Mouse (Mus musculus) embryonic facial prominence, embryonic 10.5 days (tissue): Measurements from ENCODE around the gene BC035947. TPM values are rescaled to one million over a fixed set of nuclear protein-coding genes. Genes with fewer than 3 reads are reported as not detected.
"Not testable (repeated sequence)": the region's sequence is repeated elsewhere in the genome, so short reads cannot be mapped to it uniquely, and the experiment has no call there.

Experiments used
- DNase-seq: peaks from one replicate; pipeline ENCODE4 v3.0.0-alpha.2; 2017; ENCODE audit warnings: low spot score
- H3K27ac ChIP-seq: fragments of 300-500 bp; sonication (generic); replicated peaks from 2 replicates; pipeline ENCODE4 v1.5.1; 2016; ENCODE audit warnings: mild to moderate bottlenecking
- H3K27me3 ChIP-seq: fragments of 300-500 bp; sonication (generic); replicated peaks from 2 replicates; pipeline ENCODE4 v1.6.1; 2016; ENCODE audit warnings: low read depth, mild to moderate bottlenecking; ENCODE audit not compliant: poor library complexity, severe bottlenecking
- H3K36me3 ChIP-seq: fragments of 300-500 bp; sonication (generic); replicated peaks from 2 replicates; pipeline ENCODE4 v1.6.1; 2016; ENCODE audit warnings: mild to moderate bottlenecking, moderate library complexity
- H3K4me1 ChIP-seq: fragments of 300-500 bp; sonication (generic); 2 replicates; pipeline ENCODE4 v1.6.1; 2016
- H3K4me3 ChIP-seq: fragments of 300-500 bp; sonication (generic); 2 replicates; pipeline ENCODE4 v1.5.1; 2016; ENCODE audit warnings: mild to moderate bottlenecking, moderate library complexity
- H3K9me3 ChIP-seq: fragments of 300-500 bp; sonication (generic); 2 replicates; pipeline ENCODE4 v1.6.1; 2016; ENCODE audit warnings: mild to moderate bottlenecking
- WGBS: fragments of 180-500 bp; shearing (Covaris S2); methylation state at CpG from one replicate; pipeline ENCODE4 v1.1.7; 2016; 5-methylcytosine and 5-hydroxymethylcytosine counted together
- polyA plus RNA-seq: library from polyadenylated mRNA; unstranded; fragments of >200 nt; fragmentation: Nextera tagmentation; extraction: Ambion mirVana; gene quantifications from 2 replicates; pipeline ENCODE4 v1.2.1, GENCODE M21; 2016

Gene BC035947
- polyA plus RNA-seq, 1 experiment from 2014 or later: 0.54 TPM

DNA sequence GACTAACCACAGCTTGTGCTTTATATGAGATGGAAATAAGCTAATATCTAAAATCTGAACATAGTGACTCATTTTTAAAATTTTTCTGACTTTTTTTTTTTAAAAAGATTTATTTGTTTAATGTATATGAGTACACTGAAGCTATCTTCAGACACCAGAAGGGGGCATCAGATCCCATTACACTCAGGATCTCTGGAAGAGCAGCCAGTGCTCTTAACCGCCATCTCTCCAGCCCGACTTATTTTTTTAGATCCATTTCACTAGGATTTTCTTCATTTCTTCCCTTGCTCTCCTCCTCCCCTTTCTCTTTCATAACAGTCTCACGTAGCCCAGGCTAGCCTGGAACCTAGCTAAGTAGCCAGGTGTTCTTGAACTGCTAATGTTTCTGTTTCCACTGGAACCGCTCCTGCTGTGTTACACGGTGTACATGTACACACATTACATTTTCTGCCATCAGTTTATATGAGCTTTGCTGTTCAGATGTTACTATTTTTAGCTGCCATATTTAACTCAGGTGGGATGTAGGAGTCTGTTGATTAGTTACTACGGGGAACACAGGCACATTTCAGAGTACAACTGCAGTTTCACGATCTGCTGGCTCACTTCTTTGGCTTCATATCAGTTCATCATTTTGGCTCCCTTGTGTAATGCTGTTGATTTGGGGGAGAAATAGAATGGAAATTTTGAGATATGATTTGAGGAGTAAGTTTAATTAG, 18.7 kb upstream of the BC035947 start:
- Histone ChIP-seq H3K4me3 (no peak overlapping the region), H3K27ac (no peak overlapping the region), H3K27me3 (no peaks in the 10 kb centered on the region), H3K9me3 (no peaks in the 10 kb centered on the region), H3K4me1 (0 out of 2 replicates have a peak, but pooled peaks cover 5% of the 10 kb centered on the region), H3K36me3 (no peaks in the 10 kb centered on the region)
- DNase-seq: no peak
- WGBS: 80% methylated on average over 7 of the region's 7 CpGs

DNA sequence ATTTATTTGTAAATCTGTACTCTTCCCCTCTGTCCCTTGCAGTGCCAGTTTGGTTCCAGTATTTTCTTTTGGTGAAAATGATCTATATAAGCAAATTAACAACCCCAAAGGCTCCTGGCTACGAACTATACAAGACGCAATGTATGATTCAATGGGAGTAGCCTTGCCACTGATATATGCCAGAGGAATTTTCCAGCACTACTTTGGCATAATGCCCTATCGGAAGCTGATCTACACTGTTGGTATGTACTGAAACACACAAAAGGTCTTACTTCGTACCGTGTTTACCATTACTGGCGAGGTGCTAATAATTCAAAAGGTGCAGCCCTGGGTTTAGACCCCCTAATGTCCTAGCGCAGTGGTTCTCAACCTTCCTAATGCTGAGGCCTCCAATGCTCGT, 17.1 kb upstream of the BC035947 start:
- H3K4me1 ChIP-seq: 0 out of 2 replicates have a peak, but pooled peaks cover 5% of the 10 kb centered on the region
- H3K4me3 ChIP-seq: no peak overlapping the region
- no peak overlapping the region for H3K27ac ChIP-seq
- no peaks in the 10 kb centered on the region for H3K9me3 ChIP-seq
- no peaks in the 10 kb centered on the region for H3K36me3 ChIP-seq
- DNase-seq: no peak
- 93% methylated on average over 8 of the region's 8 CpGs for WGBS
- no peaks in the 10 kb centered on the region for H3K27me3 ChIP-seq

DNA sequence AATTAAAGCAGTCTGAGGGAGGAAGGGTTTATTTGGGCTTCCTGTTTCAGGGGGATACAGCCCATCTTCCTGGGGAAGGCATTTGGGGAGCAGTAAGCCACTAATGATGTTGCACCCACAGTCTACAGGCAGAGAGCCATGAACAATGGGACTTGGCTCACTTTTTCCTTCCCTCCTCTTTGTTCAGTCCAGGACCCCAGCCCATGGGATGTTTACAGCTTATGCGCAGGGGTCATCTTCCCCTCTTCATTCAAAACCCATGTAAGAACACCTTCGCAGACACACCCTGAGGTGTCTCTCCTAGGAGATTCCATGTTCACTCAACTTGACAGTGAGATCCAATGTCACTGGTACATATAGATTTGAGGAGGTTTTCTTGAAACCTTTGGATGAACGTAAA, 16.4 kb upstream of the BC035947 start:
- H3K27ac ChIP-seq: no peak overlapping the region
- H3K4me3 ChIP-seq: no peak overlapping the region
- no peaks in the 10 kb centered on the region for H3K36me3 ChIP-seq
- H3K27me3 ChIP-seq: no peaks in the 10 kb centered on the region
- 93% methylated on average over 3 of the region's 3 CpGs for WGBS
- H3K9me3 ChIP-seq: no peaks in the 10 kb centered on the region
- 0 out of 2 replicates have a peak, but pooled peaks cover 5% of the 10 kb centered on the region for H3K4me1 ChIP-seq
- DNase-seq: no peak

DNA sequence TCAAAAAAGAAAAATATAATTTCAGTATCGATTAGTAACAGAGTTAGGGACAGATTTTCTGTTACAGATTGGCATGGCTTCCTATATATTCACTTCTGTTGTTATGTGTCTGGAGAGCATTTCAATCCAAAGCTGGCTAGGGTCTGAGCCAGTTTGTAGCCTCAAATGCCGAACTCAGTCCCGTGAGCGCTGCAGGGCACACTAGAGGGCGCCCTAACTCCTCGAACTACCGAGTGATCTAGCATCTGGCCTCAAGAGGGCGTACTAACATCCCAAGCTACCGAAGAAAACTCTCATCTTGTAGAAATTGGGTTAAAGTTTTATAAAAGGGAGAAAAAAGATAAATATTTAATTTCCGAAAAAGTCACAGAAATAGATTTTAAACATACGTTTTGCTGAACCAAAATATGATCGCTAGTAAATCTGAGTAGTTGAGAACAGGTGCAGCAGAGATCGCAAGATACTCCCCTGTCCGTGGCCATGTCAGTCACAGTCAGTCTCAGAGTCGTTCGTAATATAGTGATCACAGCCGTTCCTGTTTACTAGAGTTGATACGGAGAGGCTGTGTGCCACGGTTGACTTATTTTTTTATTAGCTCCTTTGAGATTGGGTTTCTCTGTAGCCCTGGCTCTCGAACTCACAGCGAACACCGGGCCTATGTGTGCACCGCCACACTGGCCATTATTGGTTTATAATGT, 13.4 kb upstream of the BC035947 start:
- WGBS: 52% methylated on average over 23 of the region's 23 CpGs
- no peak overlapping the region for H3K4me3 ChIP-seq

DNA sequence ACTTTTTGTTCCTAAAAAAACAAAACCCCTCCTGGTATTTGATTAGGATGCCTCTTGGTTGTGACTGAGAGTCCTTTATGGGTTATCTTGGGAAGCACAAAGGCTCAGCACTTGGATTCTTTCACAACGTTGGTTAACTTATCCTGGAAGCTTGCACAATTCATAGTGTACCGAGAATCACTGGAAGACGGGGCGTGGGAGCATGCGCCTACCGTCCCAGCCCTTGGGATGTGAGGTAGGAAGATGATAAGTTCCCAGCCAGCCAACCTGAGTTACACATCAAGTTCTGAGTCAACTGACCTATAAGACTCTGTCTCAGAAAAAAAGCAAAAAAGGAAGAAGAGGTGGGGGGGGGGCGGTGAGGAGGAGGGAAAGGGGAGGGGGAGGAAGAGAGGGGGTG, 6.9 kb upstream of the BC035947 start:
- no peak overlapping the region for H3K4me3 ChIP-seq
- no peaks in the 10 kb centered on the region for H3K27me3 ChIP-seq
- H3K4me1 ChIP-seq: peaks cover 4% of the 10 kb centered on the region; the same call in 1 of the 2 replicates
- 90% methylated on average over 7 of the region's 7 CpGs for WGBS
- no peak for DNase-seq
- no peaks in the 10 kb centered on the region for H3K36me3 ChIP-seq
- H3K9me3 ChIP-seq: no peaks in the 10 kb centered on the region
- H3K27ac ChIP-seq: no peak overlapping the region

More for the DNA sequence above, 13.4 kb upstream of the BC035947 start:
- peak; percentile 68 for DNase-seq
- Histone ChIP-seq H3K27me3 (no peaks in the 10 kb centered on the region), H3K36me3 (no peaks in the 10 kb centered on the region), H3K9me3 (no peaks in the 10 kb centered on the region), H3K4me1 (0 out of 2 replicates have a peak, but pooled peaks cover 5% of the 10 kb centered on the region), H3K27ac (no peak overlapping the region)

DNA sequence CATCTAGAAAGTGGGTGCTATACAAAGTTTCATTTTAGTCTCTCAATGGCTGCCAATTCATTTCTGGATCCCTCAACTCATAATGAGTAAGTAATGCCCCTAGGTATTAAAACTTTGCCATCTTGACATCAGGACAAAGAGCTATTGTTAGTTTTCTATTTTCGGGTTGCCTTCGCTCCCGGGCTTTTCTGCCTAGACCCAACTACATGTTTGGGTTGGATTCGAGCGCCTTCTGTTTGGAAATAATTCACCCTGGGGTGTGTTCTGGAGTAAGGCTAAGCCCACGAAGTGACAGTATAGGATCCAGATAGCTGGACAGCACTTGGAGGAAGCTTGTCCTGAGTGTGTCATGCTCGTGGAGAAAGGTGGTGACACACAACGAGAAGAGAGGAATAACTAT, 798 bp upstream of the BC035947 start:
- DNase-seq: no peak
- Histone ChIP-seq H3K4me3 (no peak overlapping the region), H3K27ac (no peak overlapping the region), H3K27me3 (peaks cover 31% of the 10 kb centered on the region), H3K9me3 (no peaks in the 10 kb centered on the region), H3K36me3 (no peaks in the 10 kb centered on the region), H3K4me1 (peaks cover 15% of the 10 kb centered on the region)
- 61% methylated on average over 8 of the region's 8 CpGs for WGBS

DNA sequence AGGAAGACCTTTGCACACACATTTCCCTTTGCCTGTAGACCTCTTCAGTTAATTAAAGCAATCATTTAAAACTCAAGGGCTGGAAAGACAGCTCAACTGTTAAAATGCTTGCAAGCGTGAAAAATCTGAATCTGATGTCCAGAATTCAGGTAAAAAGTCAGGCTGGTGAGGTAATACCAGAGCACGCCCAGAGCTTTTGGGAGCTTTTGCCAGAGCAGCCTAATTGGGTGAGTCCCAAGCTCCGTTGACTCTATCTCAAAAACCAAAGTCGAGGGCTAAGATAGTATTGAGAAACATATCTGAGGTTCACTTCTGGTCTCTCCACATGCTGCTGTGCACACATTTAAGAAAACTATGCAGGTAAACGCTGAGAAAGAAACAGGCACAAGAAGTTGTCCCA, 1.1 kb downstream of the BC035947 start, which contains the start of gene Mogat1:
Gene Mogat1, plus strand, starts transcription at position 130 of the 400 bp plus-strand sequence.
- Histone ChIP-seq H3K9me3 (no peaks in the 10 kb centered on the region), H3K4me1 (peaks cover 15% of the 10 kb centered on the region), H3K4me3 (peak within 1 kb of the TSS; percentile 55), H3K36me3 (no peaks in the 10 kb centered on the region), H3K27me3 (peaks cover 31% of the 10 kb centered on the region), H3K27ac (peak within 1 kb of the TSS; percentile 76)
- DNase-seq: no peak
- 67% methylated on average over 5 of the region's 5 CpGs for WGBS

DNA sequence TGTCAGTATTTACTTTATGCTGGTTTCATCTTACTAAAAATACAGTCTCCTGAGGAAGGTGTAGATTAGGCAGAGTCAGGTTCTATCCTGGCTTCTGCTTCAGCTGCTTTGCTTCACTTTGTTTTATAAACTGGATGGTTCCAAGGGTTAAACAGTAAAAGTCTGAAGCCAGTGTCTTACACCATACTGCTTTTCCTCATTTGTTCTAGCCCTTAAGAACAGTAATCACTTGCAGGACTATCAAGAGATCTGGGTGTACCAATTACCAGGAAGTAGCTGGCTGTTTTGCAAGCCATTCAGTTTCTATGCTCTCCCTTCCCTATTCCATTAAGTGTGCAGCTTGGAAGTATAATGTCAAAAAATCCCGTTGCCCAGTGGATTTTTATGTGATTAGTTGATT, 4.8 kb downstream of the BC035947 start:
- DNase-seq: no peak
- Histone ChIP-seq H3K9me3 (no peaks in the 10 kb centered on the region), H3K27me3 (peaks cover 22% of the 10 kb centered on the region), H3K36me3 (no peaks in the 10 kb centered on the region), H3K27ac (no peak overlapping the region), H3K4me1 (peaks cover 10% of the 10 kb centered on the region), H3K4me3 (no peak overlapping the region)
- WGBS: 67% methylated on average over 1 of the region's 1 CpGs

DNA sequence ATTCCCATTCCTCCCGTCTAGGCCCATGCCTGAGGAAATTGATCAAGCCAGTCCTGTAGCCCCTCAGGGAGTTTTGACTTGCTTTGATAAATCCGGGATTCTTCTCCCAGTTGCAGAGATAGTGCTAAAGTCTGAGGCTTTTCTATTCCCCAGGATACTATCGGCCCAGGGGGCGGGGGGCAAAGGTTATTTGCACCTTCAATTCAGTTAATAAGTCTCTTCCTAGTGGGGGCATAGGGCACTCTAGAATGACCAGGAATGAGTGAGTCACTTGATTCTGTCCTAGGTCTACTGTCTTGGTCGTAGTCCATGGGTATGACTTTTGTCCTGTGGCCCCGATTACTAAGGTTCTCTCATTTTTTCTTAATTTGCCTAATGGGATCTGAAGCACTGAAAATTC, 9.4 kb downstream of the BC035947 start:
- H3K4me3 ChIP-seq: no peak overlapping the region
- H3K27ac ChIP-seq: no peak overlapping the region
- DNase-seq: no peak
- WGBS: 83% methylated on average over 6 of the region's 6 CpGs
- 0 out of 2 replicates have a peak, but pooled peaks cover 2% of the 10 kb centered on the region for H3K9me3 ChIP-seq
- H3K36me3 ChIP-seq: no peaks in the 10 kb centered on the region
- H3K27me3 ChIP-seq: no peaks in the 10 kb centered on the region
- H3K4me1 ChIP-seq: no peaks in the 10 kb centered on the region

DNA sequence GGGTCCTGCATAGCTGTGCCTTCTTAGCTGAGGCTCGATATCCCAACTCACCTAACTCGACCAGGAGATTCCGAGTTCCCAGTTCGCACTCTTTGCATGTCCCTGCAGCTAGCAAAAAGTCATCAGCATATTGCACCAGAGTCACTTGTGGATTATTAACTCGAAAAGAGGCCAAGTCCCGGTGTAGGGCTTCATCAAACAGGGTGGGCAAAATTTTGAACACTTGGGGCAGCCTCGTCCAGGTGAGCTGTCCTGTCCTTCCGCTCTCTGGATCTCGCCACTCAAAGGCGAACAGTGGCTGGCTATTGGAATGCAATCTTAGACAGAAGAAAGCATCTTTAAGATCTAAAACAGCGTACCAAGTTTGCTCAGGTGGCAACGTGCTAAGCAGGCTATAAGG, 10.1 kb downstream of the BC035947 start:
- not testable (repeated sequence) for H3K4me3 ChIP-seq, H3K27me3 ChIP-seq, H3K36me3 ChIP-seq, DNase-seq, H3K27ac ChIP-seq, H3K4me1 ChIP-seq, H3K9me3 ChIP-seq
- WGBS: 90% methylated on average over 12 of the region's 12 CpGs

DNA sequence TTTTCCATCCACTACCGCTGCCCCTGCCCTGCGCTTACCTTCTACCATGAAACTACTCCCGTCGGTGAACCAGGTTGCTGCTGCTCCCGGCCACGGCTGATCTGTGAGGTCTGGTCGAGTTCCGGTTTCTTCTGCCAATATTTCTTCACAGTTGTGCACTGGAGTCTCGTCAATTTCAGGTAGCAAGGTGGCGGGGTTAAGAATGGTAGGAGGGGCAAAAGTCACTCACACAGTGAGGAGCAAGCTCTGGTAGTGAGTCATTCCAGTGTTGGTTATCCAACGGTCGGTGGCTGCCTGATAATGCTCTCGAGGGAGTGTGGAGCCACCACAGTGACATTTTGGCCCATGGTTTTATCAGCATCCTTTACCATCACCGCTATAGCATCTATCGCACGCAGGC, 10.9 kb downstream of the BC035947 start:
- H3K9me3 ChIP-seq: 0 out of 2 replicates have a peak, but pooled peaks cover 2% of the 10 kb centered on the region
- 93% methylated on average over 16 of the region's 16 CpGs for WGBS
- H3K4me3 ChIP-seq: no peak overlapping the region
- H3K27ac ChIP-seq: no peak overlapping the region
- H3K36me3 ChIP-seq: no peaks in the 10 kb centered on the region
- no peak for DNase-seq
- no peaks in the 10 kb centered on the region for H3K4me1 ChIP-seq
- no peaks in the 10 kb centered on the region for H3K27me3 ChIP-seq

DNA sequence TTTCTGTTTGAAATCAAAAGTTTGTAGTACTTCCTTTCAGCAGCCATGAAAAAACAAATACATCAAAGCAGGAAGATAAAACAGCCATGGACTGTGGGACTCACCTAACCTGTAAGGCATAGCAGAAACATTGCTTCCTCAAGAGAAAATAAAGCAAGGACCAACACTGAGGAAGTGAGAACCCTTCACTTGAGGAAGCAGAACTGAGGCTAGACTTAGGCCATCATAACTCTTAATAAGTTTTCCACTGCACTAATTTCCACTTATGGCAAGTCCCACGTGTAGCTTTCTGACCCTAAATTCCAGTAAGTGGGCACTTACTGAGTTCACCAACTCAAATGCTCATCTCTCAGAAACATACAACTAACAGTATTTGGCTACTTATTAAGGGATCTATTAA, 21.8 kb downstream of the BC035947 start:
- no peak for DNase-seq
- Histone ChIP-seq H3K27me3 (no peaks in the 10 kb centered on the region), H3K9me3 (no peaks in the 10 kb centered on the region), H3K4me1 (peaks cover 29% of the 10 kb centered on the region), H3K4me3 (peak overlapping the region; percentile 91; the same call in 1 of the 2 replicates), H3K36me3 (peaks cover 6% of the 10 kb centered on the region; the same call in 1 of the 2 replicates), H3K27ac (no peak overlapping the region)
- 83% methylated on average over 1 of the region's 1 CpGs for WGBS
